Mouse (Mus musculus): ENCODE measurements around the gene Tnfaip1. TPM values are rescaled to one million over a fixed set of nuclear protein-coding genes. Genes with fewer than 3 reads are reported as not detected.
A peak's percentile ranks its signal among the peaks of the same experiment; 100 is the strongest.
"Not testable (repeated sequence)": the region's sequence is repeated elsewhere in the genome, so short reads cannot be mapped to it uniquely, and the experiment has no call there.

The Tnfaip1 gene
- 0.68 TPM in 1 of 2 replicates, not detected in the other for polyA plus RNA-seq (2012; ENCODE audit: insufficient read depth, low replicate concordance)

DNA sequence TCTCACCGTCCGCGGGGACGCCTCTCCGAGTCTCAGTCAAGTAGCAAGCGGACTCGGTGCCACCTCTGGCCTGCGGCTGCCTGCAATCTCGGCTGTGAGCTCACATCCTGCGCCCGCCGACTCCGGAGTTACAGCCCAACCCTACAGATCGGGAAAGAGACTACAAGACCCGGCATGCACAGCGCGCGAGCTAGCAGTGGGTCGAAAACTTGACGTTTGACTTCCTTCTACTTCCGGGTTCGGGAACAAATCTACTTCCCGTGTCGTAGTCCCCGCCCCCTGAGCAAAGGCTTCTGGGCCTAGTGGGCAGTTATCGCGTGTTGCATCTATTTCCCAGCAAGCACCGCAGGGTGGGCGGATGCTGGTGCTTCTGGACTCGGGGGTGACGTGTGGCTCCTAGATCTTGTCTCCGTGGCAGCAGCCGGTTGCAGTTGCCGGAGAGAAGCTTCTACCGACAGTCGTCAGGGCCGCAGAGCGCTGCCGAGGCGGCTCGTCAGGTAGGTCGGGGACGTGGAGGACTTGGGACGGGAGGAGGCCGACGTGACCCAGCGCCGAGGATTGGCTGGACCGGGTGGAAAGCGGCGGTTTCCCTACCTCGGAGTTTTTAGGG is at the start of gene Tnfaip1, which contains the start of gene Ift20:
Tnfaip1 (minus strand) TSS at position 253 of the 610 bp plus-strand sequence.
Ift20 (plus strand) TSS at position 282 of the 610 bp plus-strand sequence.
- Histone ChIP-seq H3K4me1 (peaks cover 50% of the 10 kb centered on the region), H3K27me3 (replicated peaks) (peaks cover 5% of the 10 kb centered on the region), H3K4me3 (replicated peaks) (peak within 1 kb of the TSS; percentile 98), H3K9me3 (no peaks in the 10 kb centered on the region), H3K36me3 (replicated peaks; ENCODE audit: low read length) (peaks cover 31% of the 10 kb centered on the region)
- TF ChIP-seq FLI1 (IDR thresholded peaks at IDR 0.05; ENCODE audit: low read length) = no peak
- peak; percentile 77; the same call in 2 of the 3 replicates for TF ChIP-seq GATA1 (IDR thresholded peaks at IDR 0.05; ENCODE audit: borderline replicate concordance, low read length)

DNA sequence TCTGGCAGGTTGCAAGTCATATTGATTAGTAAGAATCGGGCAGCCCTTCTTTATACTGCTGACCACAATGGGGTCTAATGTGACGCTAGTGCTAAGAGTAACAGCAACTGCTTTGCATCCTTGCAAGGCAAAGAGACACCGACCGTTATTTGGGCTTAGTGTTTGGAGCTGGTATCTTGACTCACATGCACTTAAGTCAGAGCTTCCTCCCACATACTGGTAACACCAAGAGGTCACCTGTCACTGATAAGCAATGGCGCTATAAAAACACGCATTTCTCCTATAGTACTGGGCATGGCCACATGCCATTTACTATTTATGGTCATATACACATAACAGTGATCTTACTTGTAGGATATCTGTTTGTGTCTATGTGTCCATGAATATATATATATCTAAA is 46.7 kb upstream of the Tnfaip1 start:
- Histone ChIP-seq H3K36me3 (replicated peaks; ENCODE audit: low read length) (peaks cover 94% of the 10 kb centered on the region), H3K4me1 (peaks cover 50% of the 10 kb centered on the region), H3K4me3 (replicated peaks) (no peak overlapping the region), H3K27me3 (replicated peaks) (no peaks in the 10 kb centered on the region), H3K9me3 (no peaks in the 10 kb centered on the region)
- no peak for TF ChIP-seq FLI1 (IDR thresholded peaks at IDR 0.05; ENCODE audit: low read length)
- TF ChIP-seq GATA1 (IDR thresholded peaks at IDR 0.05; ENCODE audit: borderline replicate concordance, low read length) = no peak

DNA sequence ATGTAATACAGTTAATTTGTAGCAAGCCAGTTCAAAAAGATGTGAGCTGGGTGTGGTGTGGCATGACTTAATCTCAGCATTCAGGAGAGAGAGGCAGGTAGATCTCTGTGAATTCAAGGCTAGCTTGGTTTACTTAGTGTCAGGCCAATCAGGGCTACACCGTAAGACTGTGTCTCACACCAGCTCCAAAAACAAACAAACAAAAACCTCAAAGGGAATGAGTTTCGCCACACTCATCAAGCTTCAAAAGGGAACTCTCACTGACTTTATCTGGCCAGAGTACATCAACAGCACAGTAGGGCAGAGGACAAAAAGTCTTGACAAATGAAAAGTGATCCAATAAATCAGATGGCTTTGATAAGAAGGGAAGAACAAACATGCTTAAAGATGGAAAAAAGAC is 38.8 kb upstream of the Tnfaip1 start:
- Histone ChIP-seq H3K4me3 (replicated peaks) (no peak overlapping the region), H3K9me3 (no peaks in the 10 kb centered on the region), H3K36me3 (replicated peaks; ENCODE audit: low read length) (peaks cover 94% of the 10 kb centered on the region), H3K4me1 (peaks cover 72% of the 10 kb centered on the region), H3K27me3 (replicated peaks) (no peaks in the 10 kb centered on the region)
- TF ChIP-seq FLI1 (IDR thresholded peaks at IDR 0.05; ENCODE audit: low read length) (no peak), GATA1 (IDR thresholded peaks at IDR 0.05; ENCODE audit: borderline replicate concordance, low read length) (no peak)

DNA sequence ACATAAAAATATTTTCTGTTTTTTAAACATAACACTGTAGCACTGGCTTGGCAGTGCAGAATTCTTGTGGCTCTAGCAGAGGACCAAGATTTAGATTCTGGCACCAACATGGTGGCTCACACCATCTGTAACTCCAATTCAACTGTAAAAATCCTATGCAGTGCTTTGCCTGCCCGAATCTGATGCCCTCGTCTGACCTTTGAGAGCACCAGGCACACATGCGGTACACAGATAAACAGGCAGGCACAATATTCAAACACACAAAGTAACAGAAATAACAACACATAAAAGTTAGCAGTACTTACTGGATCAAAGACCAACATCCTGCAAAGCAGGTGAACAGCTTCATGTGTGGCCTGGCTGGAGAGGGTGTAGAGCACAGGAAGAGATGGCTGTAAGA is 38.4 kb upstream of the Tnfaip1 start:
- Histone ChIP-seq H3K27me3 (replicated peaks) (no peaks in the 10 kb centered on the region), H3K4me1 (peaks cover 77% of the 10 kb centered on the region), H3K4me3 (replicated peaks) (no peak overlapping the region), H3K36me3 (replicated peaks; ENCODE audit: low read length) (peaks cover 93% of the 10 kb centered on the region), H3K9me3 (no peaks in the 10 kb centered on the region)
- TF ChIP-seq GATA1 (IDR thresholded peaks at IDR 0.05; ENCODE audit: borderline replicate concordance, low read length) = no peak
- no peak for TF ChIP-seq FLI1 (IDR thresholded peaks at IDR 0.05; ENCODE audit: low read length)

DNA sequence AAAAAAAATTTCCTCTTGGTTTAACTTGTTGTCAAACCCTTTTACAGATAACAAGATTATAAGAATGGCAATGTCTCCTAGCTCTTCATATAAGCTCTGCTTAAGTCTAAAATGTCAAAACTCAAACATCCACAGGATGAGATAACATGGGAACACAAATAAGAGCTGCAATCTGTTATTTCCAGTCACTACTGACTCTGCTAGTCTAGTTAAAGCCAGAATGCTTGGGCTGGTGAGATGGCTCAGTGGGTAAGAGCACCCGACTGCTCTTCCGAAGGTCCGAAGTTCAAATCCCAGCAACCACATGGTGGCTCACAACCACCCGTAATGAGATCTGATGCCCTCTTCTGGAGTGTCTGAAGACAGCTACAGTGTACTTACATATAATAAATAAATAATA is 37.9 kb upstream of the Tnfaip1 start:
- not testable (repeated sequence) for H3K27me3 ChIP-seq (replicated peaks); H3K4me3 ChIP-seq (replicated peaks); H3K9me3 ChIP-seq
- Histone ChIP-seq H3K4me1 (peaks cover 82% of the 10 kb centered on the region), H3K36me3 (replicated peaks; ENCODE audit: low read length) (peaks cover 93% of the 10 kb centered on the region)

DNA sequence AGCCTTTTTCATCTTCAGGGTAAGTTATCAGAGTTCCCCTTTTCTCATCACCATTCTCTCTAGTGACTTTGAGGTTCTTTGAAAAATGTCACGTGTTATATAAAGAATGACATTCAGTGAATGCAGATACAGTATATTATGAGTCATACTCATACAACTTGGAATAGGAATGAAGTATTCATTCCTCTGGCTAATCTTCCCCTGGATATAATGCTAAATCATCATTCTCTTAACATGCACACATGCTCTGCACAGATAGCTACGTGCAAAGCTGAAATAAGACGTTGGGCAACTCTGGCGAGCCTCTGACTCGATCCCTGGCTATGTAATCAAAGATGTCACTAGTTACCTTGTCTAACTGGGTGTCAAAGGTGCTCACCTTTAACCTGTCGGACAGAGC is 35.7 kb upstream of the Tnfaip1 start:
- no peak overlapping the region for H3K4me3 ChIP-seq (replicated peaks)
- no peaks in the 10 kb centered on the region for H3K9me3 ChIP-seq
- H3K27me3 ChIP-seq (replicated peaks) = no peaks in the 10 kb centered on the region
- H3K36me3 ChIP-seq (replicated peaks; ENCODE audit: low read length) = peaks cover 82% of the 10 kb centered on the region
- H3K4me1 ChIP-seq = peaks cover 90% of the 10 kb centered on the region
- TF ChIP-seq FLI1 (IDR thresholded peaks at IDR 0.05; ENCODE audit: low read length) = no peak
- no peak for TF ChIP-seq GATA1 (IDR thresholded peaks at IDR 0.05; ENCODE audit: borderline replicate concordance, low read length)

DNA sequence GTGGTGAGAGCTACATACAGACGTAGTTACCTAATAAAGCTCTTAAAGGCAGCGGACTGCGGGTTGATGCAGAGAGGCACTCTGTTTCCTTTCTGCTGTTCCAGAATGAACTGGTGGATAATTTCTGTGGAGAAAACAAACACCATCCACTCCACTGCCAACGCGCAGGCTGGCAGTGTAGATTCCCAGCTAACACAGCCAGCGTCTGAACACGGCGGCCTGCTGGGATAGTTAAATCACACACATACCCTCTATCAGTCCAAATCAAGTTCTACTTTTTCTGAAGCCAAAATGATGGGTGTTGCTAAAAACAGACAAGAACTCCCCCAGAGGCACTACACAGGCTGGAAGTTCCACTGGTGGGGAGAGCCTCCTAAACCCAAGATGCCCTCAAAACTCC is 35.3 kb upstream of the Tnfaip1 start:
- H3K27me3 ChIP-seq (replicated peaks) = no peaks in the 10 kb centered on the region
- peaks cover 90% of the 10 kb centered on the region for H3K4me1 ChIP-seq
- no peak overlapping the region for H3K4me3 ChIP-seq (replicated peaks)
- peaks cover 82% of the 10 kb centered on the region for H3K36me3 ChIP-seq (replicated peaks; ENCODE audit: low read length)
- TF ChIP-seq FLI1 (IDR thresholded peaks at IDR 0.05; ENCODE audit: low read length) (no peak), GATA1 (IDR thresholded peaks at IDR 0.05; ENCODE audit: borderline replicate concordance, low read length) (no peak)
- H3K9me3 ChIP-seq = no peaks in the 10 kb centered on the region

DNA sequence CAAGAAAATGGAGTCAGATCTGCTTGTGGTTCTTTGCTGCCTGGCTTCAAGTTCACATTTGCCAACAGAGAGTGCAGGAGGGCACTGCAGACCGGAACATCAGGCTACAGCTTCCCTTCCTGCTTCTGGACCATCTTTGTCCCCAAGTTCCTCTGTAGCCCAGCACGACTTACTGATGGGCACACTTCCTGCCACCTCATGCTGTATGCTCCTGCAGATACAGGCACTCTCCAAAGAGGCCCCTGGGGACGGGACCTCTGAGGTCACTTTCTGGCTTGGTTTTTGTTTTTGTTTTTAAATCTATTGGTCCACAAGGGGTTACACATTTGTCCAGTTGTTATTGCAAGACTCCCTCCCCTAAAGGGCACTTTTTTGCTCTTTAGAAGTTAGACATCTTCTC is 33.7 kb upstream of the Tnfaip1 start:
- Histone ChIP-seq H3K4me3 (replicated peaks) (peak overlapping the region; percentile 84), H3K9me3 (no peaks in the 10 kb centered on the region), H3K4me1 (peaks cover 88% of the 10 kb centered on the region), H3K36me3 (replicated peaks; ENCODE audit: low read length) (peaks cover 80% of the 10 kb centered on the region), H3K27me3 (replicated peaks) (no peaks in the 10 kb centered on the region)
- TF ChIP-seq FLI1 (IDR thresholded peaks at IDR 0.05; ENCODE audit: low read length) (no peak), GATA1 (IDR thresholded peaks at IDR 0.05; ENCODE audit: borderline replicate concordance, low read length) (no peak; the same call in 2 of the 3 replicates)

DNA sequence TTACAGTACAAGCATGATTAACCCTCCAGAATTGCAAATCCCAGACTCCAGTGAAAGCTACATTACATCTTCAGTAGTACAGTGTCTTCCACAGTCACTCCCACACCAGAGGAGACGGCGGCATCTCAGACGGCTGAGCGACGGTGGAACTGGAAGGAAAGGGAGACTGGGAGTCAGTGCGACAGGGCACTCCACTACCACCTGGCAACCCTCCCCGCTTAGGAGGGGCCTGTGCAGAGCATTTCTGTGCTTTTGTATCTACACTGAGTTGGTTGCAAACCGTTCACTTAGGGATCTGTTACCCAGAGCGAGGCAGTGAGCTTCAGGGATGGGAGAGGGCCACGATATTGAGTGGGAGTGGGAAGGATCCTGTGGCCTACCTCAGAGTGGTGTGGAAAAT is 32.7 kb upstream of the Tnfaip1 start:
- peaks cover 81% of the 10 kb centered on the region for H3K36me3 ChIP-seq (replicated peaks; ENCODE audit: low read length)
- H3K9me3 ChIP-seq = no peaks in the 10 kb centered on the region
- no peak for TF ChIP-seq GATA1 (IDR thresholded peaks at IDR 0.05; ENCODE audit: borderline replicate concordance, low read length)
- TF ChIP-seq FLI1 (IDR thresholded peaks at IDR 0.05; ENCODE audit: low read length) = no peak
- H3K4me3 ChIP-seq (replicated peaks) = peak overlapping the region; percentile 69
- H3K27me3 ChIP-seq (replicated peaks) = no peaks in the 10 kb centered on the region
- peaks cover 91% of the 10 kb centered on the region for H3K4me1 ChIP-seq

DNA sequence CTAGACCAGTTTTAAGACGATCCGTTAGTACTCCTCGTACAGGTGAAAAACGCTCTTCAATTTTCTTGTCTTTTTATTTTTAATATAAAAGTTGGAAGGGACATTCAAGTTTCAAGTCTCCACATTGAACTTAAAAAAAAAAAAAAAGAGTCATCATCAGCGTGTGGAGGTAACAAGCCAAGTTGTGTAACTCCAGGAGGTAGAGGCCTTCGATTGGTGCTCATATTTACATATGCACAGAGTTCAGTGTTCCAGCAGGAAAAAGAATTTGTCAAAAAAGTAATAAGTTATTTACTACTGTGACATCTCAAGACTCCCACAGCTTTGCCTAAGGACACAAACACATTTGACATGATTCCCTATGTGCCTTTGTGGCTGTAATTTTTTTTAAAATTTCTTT is 31.5 kb upstream of the Tnfaip1 start:
- TF ChIP-seq FLI1 (IDR thresholded peaks at IDR 0.05; ENCODE audit: low read length) = no peak
- no peak for TF ChIP-seq GATA1 (IDR thresholded peaks at IDR 0.05; ENCODE audit: borderline replicate concordance, low read length)
- Histone ChIP-seq H3K36me3 (replicated peaks; ENCODE audit: low read length) (peaks cover 83% of the 10 kb centered on the region), H3K4me1 (peaks cover 92% of the 10 kb centered on the region), H3K27me3 (replicated peaks) (no peaks in the 10 kb centered on the region), H3K9me3 (no peaks in the 10 kb centered on the region), H3K4me3 (replicated peaks) (no peak overlapping the region)
